Mouse (Mus musculus) CH12.LX (cell line): ENCODE measurements around the gene Acvr2b. TPM values are rescaled to one million over a fixed set of nuclear protein-coding genes. Genes with fewer than 3 reads are reported as not detected.

Source experiments
- DNase-seq: peaks from one replicate; pipeline ENCODE4 v3.0.0-alpha.2; 2013; ENCODE audit errors: extremely low read depth
- H3K27ac ChIP-seq: 2 replicates; pipeline ENCODE4 v1.5.1; 2012; ENCODE audit warnings: low read depth, mild to moderate bottlenecking, control low read depth, moderate library complexity; ENCODE audit not compliant: insufficient read depth
- H3K27me3 ChIP-seq: replicated peaks from 2 replicates; pipeline ENCODE3; 2012; ENCODE audit warnings: inconsistent platforms
- H3K36me3 ChIP-seq, 2 experiments: replicated peaks in 1 of 2; 2 replicates each; pipeline versions ENCODE3 to v1.6.1; 2012; ENCODE audit warnings: inconsistent platforms in 1 of 2, low read length in 1 of 2, mild to moderate bottlenecking in 1 of 2, mixed read lengths in 1 of 2, moderate library complexity in 1 of 2; ENCODE audit not compliant: control insufficient read depth in 1 of 2, insufficient read depth in 1 of 2
- H3K4me1 ChIP-seq, 2 experiments: 2 replicates each; pipeline ENCODE4 v1.6.1; 2012; ENCODE audit warnings: inconsistent platforms in 1 of 2, moderate library complexity in 1 of 2; ENCODE audit not compliant: insufficient read depth in 2 of 2, control insufficient read depth in 1 of 2
- H3K4me2 ChIP-seq: 2 replicates; pipeline ENCODE4 v1.6.1; 2012; ENCODE audit warnings: low read depth, mild to moderate bottlenecking, control low read depth; ENCODE audit not compliant: poor library complexity, insufficient read depth, severe bottlenecking
- H3K4me3 ChIP-seq, 3 experiments: fragments of 150-350 bp in 1 of 3; sonication (generic) in 1 of 3; replicated peaks in 1 of 3; 2 replicates each; pipeline versions ENCODE3 to v1.5.1; 2011 to 2012; ENCODE audit warnings: low read depth in 2 of 3, low read length in 2 of 3, mild to moderate bottlenecking in 2 of 3, moderate library complexity in 2 of 3, control low read depth in 1 of 3, improper control_type of control experiment in 1 of 3, inconsistent platforms in 1 of 3, mixed read lengths in 1 of 3; ENCODE audit not compliant: poor library complexity in 1 of 3
- H3K79me2 ChIP-seq: replicated peaks from 2 replicates; pipeline ENCODE4 v1.6.1; 2012; ENCODE audit warnings: mild to moderate bottlenecking, moderate library complexity; ENCODE audit not compliant: control insufficient read depth, poor library complexity, insufficient read depth, severe bottlenecking; ENCODE audit errors: extremely low read depth
- H3K9ac ChIP-seq: 2 replicates; pipeline ENCODE4 v1.6.1; 2012; ENCODE audit warnings: low read depth, mild to moderate bottlenecking, control low read depth, moderate library complexity; ENCODE audit not compliant: insufficient read depth
- H3K9me3 ChIP-seq: replicated peaks from 2 replicates; pipeline ENCODE3; 2012; ENCODE audit warnings: low read length, inconsistent platforms, mixed read lengths
- CHD1 ChIP-seq: IDR thresholded peaks from 2 replicates; pipeline ENCODE4 v1.6.1; 2012; ENCODE audit warnings: low read depth, low read length, improper control_type of control experiment, inconsistent platforms
- EP300 ChIP-seq: IDR thresholded peaks from 2 replicates; pipeline ENCODE4 v1.6.1; 2011; ENCODE audit warnings: low read length, improper control_type of control experiment
- GABPA ChIP-seq: IDR thresholded peaks from 2 replicates; pipeline ENCODE4 v1.6.1; 2012; ENCODE audit warnings: low read depth, low read length, improper control_type of control experiment, inconsistent platforms; ENCODE audit not compliant: insufficient replicate concordance
- JUN ChIP-seq: IDR thresholded peaks from 2 replicates; pipeline ENCODE4 v1.6.1; 2011; ENCODE audit warnings: low read depth, mild to moderate bottlenecking, low read length, improper control_type of control experiment, moderate library complexity; ENCODE audit not compliant: insufficient read depth
- KAT2A ChIP-seq: IDR thresholded peaks from 2 replicates; pipeline ENCODE4 v1.6.1; 2012; ENCODE audit warnings: low read length, improper control_type of control experiment, inconsistent platforms; ENCODE audit not compliant: insufficient replicate concordance
- MAZ ChIP-seq: IDR thresholded peaks from 2 replicates; pipeline ENCODE4 v1.6.1; 2012; ENCODE audit warnings: low read depth, mild to moderate bottlenecking, inconsistent platforms, low read length, improper control_type of control experiment, moderate library complexity
- MEF2A ChIP-seq: IDR thresholded peaks from 2 replicates; pipeline ENCODE4 v1.6.1; 2014; ENCODE audit warnings: low read depth, mild to moderate bottlenecking, inconsistent platforms, low read length, improper control_type of control experiment, borderline replicate concordance
- MYC ChIP-seq: IDR thresholded peaks from 2 replicates; pipeline ENCODE4 v1.6.1; 2011; ENCODE audit warnings: low read depth, mild to moderate bottlenecking, improper control_type of control experiment, low read length
- NELFE ChIP-seq: IDR thresholded peaks from 2 replicates; pipeline ENCODE4 v1.6.1; 2011; ENCODE audit warnings: low read depth, low read length, improper control_type of control experiment
- PAX5 ChIP-seq: IDR thresholded peaks from 2 replicates; pipeline ENCODE4 v1.6.1; 2012; ENCODE audit warnings: low read length, inconsistent platforms, mixed read lengths
- RAD21 ChIP-seq: IDR thresholded peaks from 2 replicates; pipeline ENCODE4 v1.6.1; 2011; ENCODE audit warnings: low read depth, mild to moderate bottlenecking, low read length, improper control_type of control experiment, moderate library complexity
- SIN3A ChIP-seq: IDR thresholded peaks from 2 replicates; pipeline ENCODE4 v1.6.1; 2012; ENCODE audit warnings: low read length, improper control_type of control experiment, inconsistent platforms
- TCF12 ChIP-seq: IDR thresholded peaks from 2 replicates; pipeline ENCODE4 v1.6.1; 2014; ENCODE audit warnings: low read depth, mild to moderate bottlenecking, inconsistent platforms, low read length, improper control_type of control experiment
- ZKSCAN1 ChIP-seq: IDR thresholded peaks from 2 replicates; pipeline ENCODE4 v1.6.1; 2012; ENCODE audit warnings: low read depth, inconsistent platforms, low read length, improper control_type of control experiment, borderline replicate concordance
- dilution Hi-C: fragments of 300-500 bp; cut with MboI; formaldehyde crosslinking; loops from 2 replicates; pipeline ENCODE4 v1.14.3; 2020; ENCODE audit warnings: low sequenced_read_pairs; ENCODE audit not compliant: extremely low pct_unique_long_range_greater_than_20kb, extremely low pct_ligation_motif_present
- in situ Hi-C: fragments of 300-500 bp; cut with MboI; formaldehyde crosslinking; loops from 3 replicates; pipeline ENCODE4 v1.14.3; 2019; ENCODE audit warnings: low sequenced_read_pairs, low pct_ligation_motif_present, low pct_unique_long_range_greater_than_20kb, mixed read lengths
- polyA plus RNA-seq: library from polyadenylated mRNA; unstranded; fragments of >175 nt; gene quantifications from 2 replicates; pipeline ENCODE4 v1.2.1, GENCODE M21; 2012; ENCODE audit warnings: low read depth; ENCODE audit not compliant: insufficient read length
- total RNA-seq, 2 experiments: library from RNA; depleted of rRNA; stranded (reverse); fragments of 300-350 nt in 1 of 2; fragments of >200 nt in 1 of 2; gene quantifications; 2 replicates each; pipeline ENCODE4 v1.2.3; 2012 to 2014

Acvr2b gene
- total and polyA plus RNA-seq, 3 experiments = 0.30 to 1.5 (median 0.66) TPM

GRCm38 (mm10) chr9:119407884-119408283, 6.0 kb downstream of the Acvr2b start:
- no peak overlapping the region for H3K4me3 ChIP-seq
- H3K4me1 ChIP-seq = peaks cover 0 to 16% of the 10 kb centered on the region in 2 experiments; a peak in 2 of 4 replicates
- H3K27ac ChIP-seq = no peak overlapping the region
- no peak overlapping the region for H3K9ac ChIP-seq
- in situ Hi-C loops = no loop called here
- peaks cover 47% of the 10 kb centered on the region for H3K27me3 ChIP-seq
- no peaks in the 10 kb centered on the region for H3K36me3 ChIP-seq
- dilution Hi-C loops = no loop called here
- TF ChIP-seq EP300 (no peak), MYC (no peak), NELFE (no peak), KAT2A (no peak), RAD21 (no peak), SIN3A (no peak), MAZ (no peak), GABPA (no peak), ZKSCAN1 (no peak), PAX5 (no peak)
- TF ChIP-seq, all 38 proteins: peak for 0
- no peak for DNase-seq
- H3K79me2 ChIP-seq = no peaks in the 10 kb centered on the region
- no peaks in the 10 kb centered on the region for H3K9me3 ChIP-seq
- no peak overlapping the region for H3K4me2 ChIP-seq

GRCm38 (mm10) chr9:119408898-119409664, 7.2 kb downstream of the Acvr2b start:
- no peak for DNase-seq
- H3K4me1 ChIP-seq = peaks cover 0 to 4% of the 10 kb centered on the region in 2 experiments; a peak in 2 of 4 replicates
- TF ChIP-seq SIN3A (no peak), NELFE (no peak), GABPA (no peak), CHD1 (no peak), MEF2A (no peak), ZKSCAN1 (no peak), JUN (no peak), KAT2A (no peak), EP300 (no peak), TCF12 (no peak)
- H3K4me2 ChIP-seq = no peak overlapping the region
- H3K9me3 ChIP-seq = no peaks in the 10 kb centered on the region
- no peaks in the 10 kb centered on the region for H3K79me2 ChIP-seq
- H3K27ac ChIP-seq = no peak overlapping the region
- dilution Hi-C loops = no loop called here
- in situ Hi-C loops = no loop called here
- peaks cover 35% of the 10 kb centered on the region for H3K27me3 ChIP-seq
- H3K36me3 ChIP-seq = no peaks in the 10 kb centered on the region
- H3K4me3 ChIP-seq = no peak overlapping the region
- H3K9ac ChIP-seq = no peak overlapping the region
